Mouse (Mus musculus): ENCODE measurements at regions not wholly inside any gene's neighbourhood (a gene's known extent, or its start where the extent isn't known, plus 50 kb on each side); places are given as distances from the start of the nearest gene placed in this dataset.
A peak's percentile ranks its signal among the peaks of the same experiment; 100 is the strongest.

DNA sequence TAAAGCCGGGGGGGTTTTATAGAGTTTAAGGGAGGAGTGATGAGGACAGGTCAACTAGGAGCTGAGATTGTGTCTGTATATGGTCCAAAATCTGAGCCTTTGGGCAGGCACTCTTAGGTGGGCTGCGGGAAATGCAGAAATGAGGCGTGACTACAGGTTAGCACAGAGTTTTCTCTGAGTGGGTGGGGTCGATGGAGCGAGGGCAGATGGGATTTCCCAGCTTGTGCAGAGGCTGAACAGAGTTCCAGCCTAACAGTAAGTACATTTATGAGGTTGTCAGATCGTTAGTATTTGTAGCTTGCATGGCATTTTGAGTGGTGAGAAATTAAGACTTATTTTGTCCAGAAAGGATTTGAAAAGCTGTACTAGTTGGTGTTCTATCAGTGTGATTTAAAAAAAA is 1358.4 kb downstream of the Gsdmc2 start:
- DNase-seq (ENCODE audit: extremely low spot score, low spot score) = no peak

DNA sequence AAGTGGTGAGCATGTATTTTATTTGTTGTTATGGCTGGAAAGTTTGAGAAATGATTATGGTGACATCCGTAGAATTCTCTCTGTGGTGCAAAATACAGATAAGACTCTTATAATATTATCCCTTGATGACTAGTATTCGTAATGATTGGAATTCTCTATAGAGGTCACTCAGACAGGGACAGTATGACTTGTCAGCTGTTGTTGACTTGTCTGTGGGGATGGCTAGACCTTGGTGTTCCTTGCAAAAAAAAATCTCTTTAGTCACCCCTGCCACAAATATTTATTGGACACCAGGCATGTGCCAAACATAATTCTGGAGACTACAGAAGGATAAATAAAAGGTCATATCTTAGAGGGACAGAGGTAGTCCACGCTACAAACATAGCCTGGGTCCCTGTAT is 1360.6 kb downstream of the Gsdmc2 start:
- no peak for DNase-seq (ENCODE audit: extremely low spot score, low spot score)

DNA sequence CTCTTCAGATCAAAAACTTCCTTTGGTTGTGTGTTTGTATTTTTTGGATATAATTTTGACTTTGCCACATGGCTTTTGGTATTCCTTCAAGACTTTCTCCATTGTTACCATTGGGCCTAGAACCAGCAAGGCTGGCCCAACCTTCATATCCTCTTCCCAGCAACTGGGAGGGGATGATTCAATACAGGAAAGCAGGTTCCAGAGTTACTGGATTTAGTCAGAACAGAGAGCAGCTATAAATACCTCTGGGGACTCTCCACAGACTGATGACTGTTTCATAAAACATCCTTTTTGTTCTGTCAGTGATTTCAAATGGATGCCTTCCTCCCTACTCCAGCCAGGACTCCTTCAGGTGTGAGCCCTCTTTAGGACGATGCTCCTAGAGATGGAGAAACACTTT is 1361.4 kb downstream of the Gsdmc2 start:
- DNase-seq (ENCODE audit: extremely low spot score, low spot score) = no peak

DNA sequence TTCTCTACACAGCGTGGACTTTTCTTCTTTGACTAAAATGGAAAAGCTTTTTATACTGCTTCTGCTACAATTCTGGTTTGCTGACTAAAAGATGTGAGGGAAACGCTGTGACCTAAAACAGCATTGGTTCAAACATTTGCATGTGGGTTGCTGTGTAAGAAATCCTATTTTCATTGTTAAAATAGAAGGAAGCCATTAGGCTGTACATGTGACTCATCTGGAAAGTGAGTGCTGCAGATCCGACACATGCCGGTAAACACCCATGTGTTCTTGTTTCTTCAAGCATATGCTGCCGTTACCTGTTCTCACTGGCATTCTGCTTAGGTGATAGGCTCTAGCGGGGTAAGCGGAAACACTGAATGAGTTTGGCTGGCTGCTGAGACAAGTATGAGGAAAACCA is 1362.6 kb downstream of the Gsdmc2 start:
- DNase-seq (ENCODE audit: extremely low spot score, low spot score) = no peak

DNA sequence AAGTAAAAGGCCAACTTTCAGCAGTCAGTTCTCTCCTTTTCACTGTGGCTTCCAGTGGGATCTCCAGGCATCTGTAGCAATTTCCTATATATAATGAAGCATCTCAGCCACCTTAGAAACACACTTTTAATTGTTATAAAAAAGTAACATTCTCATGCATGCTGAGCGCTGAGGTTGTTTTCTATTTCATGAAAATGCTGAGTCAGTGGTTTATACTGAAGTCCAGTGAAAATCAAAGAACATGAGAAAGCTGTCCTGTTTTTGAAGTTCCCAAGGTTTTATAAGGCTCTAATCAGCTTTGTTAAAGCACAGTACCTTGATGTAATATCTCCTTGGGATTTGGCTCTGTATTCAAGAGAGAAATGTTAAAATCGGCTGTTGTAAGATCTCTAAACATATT is 1367.2 kb downstream of the Gsdmc2 start:
- DNase-seq (ENCODE audit: extremely low spot score, low spot score) = no peak

DNA sequence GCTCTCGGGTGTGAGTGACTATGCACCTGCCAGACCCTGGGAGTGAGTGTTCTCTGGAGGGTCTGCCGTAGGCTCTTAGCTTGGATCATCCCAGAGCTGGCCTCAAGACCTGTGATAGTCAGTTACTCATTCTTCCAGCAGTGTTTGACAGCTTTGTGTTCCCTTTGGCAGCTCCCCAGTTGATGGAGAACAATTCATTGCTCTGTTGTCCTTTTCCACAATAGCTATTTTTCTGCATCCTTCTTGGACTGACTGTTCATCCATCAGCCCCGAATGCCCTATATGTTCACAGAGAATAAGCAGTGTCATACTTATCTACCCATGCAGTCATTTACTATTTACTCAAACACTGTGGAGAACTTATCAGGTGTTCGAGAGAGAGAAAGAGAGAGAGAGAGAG is 1368.5 kb downstream of the Gsdmc2 start:
- no peak for DNase-seq (ENCODE audit: extremely low spot score, low spot score)

DNA sequence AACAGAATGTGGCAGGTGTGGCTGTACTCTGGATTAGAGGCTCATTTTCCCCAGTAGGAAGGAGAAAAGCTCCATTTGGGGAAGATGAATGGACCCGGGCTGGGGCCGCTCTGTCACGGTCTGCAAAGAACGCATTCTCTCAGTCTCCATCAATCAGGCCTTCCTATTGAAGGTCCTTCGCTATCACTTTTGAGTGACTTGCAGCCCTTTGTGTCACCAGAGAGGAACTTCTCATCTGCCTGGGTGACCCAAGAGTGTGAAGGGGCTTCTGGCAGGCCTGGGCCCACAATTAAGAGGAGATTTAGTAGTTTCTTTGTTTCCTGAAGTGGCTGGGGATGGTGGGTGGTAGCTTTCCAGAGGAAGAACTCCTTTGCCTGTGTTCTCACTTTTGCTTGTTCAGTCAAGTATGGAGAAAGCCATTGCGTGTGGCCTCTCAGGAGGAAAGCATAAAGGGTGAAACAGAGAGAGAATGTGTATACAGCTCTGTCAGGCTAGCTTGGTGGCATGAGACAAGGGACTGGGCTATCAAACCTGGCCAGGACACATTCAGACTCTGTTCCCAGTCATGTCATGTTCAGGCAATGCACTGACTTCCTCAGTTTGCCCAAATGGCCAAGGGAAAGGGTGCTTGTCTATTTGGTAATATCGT is 1374.2 kb downstream of the Gsdmc2 start:
- peak; percentile 57 for DNase-seq (ENCODE audit: extremely low spot score, low spot score)

DNA sequence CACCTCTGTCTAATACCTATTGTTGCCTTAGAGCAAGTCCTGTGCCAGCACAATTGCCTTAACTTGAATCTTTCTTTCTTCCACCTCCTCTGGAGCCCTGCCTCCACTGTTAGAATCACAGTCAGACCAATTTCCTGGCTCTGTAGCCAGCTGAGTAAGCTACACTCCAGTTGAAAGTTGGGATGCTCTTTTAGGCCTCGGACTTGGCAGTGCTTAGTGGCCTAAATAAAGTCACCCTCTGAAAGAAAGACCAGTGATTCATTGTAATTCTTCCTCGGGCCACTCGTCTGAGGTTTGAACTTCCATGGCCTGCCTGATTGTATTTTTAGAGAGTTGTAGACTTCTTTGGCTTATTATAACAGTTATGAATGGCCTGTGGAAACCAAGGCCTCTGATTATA is 1376.9 kb downstream of the Gsdmc2 start:
- no peak for DNase-seq (ENCODE audit: extremely low spot score, low spot score)

DNA sequence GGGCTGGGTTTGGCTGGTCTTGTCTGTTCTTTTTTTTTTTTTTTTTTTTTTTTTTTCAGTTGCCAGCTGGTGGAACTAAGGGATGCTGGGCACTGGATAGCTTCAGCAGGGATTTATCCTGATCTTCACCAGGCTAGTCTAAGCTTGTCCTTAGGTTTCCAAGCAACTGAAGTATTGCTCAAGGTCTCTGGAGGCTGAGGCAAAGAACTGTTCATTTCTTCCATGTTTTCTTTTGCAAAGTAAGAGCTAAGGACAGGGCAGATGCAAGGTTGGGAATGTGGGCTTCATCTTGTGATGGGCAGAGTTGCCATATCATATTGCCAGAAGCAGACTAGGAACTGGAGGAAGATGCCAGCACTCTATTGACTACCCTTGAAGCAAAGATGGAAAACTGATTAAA is 1378.1 kb downstream of the Gsdmc2 start:
- DNase-seq (ENCODE audit: extremely low spot score, low spot score) = no peak

DNA sequence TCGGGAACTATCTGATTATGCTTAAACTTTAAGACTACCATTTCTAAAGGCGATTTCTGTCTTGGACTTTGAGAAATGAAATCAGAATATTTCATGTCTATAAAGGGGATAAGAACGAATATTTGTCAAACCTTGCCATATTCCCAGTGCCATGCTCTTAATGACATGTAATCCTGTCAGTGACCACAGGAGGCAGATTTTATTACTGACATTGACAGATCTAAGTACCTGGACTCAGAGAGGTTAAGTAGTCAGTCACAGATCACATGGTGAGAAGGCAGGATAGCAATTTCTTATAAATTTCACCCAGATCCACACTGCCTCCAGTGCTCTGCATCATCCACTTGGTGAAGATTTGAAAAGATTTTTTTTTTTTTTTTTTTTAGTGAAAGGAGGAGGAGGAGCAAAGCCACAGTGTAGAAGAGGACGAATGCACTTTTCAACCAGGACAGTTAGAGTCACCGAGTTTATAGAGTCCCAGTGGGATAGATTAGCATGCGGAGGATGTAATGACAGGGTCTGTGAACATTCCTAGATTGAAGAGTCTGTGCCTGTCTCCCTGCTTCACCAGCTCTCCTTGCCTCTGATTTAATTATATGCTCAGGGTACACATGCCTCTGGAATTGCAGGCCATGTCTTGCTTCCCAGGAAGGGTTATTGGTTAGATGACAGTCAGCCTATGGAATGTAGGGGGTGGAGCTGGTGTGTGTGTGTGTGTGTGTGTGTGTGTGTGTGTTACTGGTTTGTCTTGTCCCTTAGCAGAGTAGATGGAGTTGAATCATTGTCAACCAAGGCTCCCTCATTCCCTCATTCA is 1379.7 kb downstream of the Gsdmc2 start:
- no peak for DNase-seq (ENCODE audit: extremely low spot score, low spot score)

DNA sequence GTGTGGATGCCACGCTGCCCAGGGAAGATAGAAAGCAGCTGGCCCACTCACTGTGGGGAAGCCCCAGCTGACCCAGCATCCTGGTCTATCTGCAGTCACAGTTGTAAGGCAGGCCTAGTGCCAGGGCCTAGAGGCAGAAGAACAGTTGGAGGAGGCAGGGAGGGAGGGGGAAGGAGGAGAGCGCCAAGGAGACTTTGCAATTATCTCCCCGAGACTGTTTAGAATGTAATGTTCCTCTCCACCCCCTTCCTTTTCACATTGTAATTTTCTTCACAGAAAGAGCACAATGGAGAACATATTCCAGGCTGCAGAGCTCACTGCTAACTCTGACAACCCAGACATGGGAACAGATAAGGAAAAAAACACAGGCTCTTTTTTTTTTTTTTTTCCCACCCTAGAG is 1382.3 kb downstream of the Gsdmc2 start:
- DNase-seq (ENCODE audit: extremely low spot score, low spot score) = no peak

DNA sequence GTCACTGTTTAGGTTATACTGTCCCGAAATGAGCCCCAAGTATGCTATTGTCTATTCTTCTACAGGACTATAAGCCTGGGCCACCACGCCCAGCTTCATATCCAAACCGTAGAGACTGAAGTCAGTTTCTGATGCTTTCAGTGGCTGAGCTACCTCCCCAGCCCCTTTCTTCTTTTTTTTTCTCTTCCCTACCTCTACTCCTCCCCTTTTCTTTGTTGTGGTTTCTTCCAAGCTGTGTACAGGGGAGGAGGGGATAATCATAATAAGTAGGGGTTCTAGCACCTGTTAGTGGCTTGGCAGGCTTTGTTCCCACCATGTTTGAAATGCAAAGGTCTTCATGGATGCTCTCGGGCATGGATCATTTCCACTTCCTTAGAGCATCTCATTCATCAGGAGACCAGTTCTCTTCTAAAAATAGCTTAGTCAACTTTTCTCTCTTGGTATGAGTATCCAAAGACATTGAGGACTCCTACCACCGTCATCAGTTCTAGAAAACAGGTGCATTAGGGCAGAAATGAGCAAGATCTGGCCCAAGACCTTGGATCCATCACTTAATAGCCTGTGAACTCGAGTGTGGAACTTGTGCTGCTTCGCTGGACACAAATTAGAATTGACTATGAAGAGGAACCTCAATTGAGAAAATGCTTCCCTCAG is 1383.5 kb downstream of the Gsdmc2 start:
- no peak for DNase-seq (ENCODE audit: extremely low spot score, low spot score)

DNA sequence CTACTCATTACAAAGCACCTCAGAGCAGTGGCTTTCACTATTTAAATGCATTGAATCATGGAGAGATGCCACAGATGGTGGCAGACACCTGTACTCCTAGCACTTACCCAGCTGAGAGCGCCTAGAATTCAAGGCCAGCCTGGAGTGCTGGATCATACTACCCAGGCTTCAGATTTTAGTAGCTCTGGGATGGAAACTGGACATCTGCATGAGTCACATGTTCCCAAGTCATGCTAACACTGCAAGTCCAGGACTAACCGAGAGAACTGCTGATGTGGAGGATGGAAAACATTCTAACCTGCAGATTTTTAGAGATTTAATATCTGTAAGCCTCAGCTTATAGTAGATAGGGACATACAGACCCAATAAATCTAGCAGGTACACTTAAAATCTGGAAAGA is 1384.3 kb downstream of the Gsdmc2 start:
- no peak for DNase-seq (ENCODE audit: extremely low spot score, low spot score)

DNA sequence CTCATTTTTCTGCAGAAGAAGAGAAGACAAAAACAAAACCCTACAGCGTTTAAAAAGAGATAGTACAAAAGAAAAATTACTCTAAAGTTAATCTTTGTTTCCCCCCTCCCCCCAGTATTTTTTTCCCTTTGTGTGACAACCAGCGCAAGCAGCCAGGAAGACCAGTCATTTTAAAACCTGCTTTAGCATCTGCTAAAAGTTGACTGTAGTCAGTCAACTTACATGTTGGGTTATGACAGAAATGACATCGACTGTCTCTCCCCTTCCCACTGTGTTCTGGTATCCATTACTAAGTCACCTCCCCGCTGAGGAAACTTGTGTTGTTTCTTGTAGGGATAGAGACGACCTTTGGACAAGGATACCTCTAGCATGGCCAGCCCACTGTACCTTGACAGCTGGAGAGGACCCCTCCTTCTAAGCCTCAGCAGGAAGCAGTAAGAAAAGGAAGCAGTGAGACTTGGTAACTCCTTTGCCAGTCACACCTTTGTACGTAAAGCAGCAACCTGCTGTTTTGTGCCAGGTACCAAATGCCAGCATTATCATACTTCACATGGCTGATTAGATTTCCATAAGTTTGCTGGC is 1384.9 kb downstream of the Gsdmc2 start:
- DNase-seq (ENCODE audit: extremely low spot score, low spot score) = no peak

DNA sequence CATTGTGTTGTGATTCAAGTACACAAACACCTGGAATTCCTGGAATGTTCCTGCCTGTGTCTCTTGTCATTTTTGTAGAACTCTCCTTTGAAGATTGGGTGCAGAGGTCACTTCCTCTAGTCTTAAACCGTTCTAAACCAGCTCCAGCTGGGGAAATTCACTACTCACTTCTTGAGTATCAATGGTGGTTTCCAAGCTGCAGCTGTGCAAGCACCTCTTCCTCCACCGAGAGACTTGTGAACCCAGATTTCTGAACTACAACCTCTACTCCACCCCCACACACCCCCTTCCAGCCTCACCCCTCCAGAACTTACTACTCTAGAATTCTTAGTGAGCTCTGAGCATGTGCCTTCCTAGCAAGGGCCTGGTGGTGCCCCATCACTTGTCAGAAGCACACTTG is 1387.0 kb downstream of the Gsdmc2 start:
- DNase-seq (ENCODE audit: extremely low spot score, low spot score) = no peak

DNA sequence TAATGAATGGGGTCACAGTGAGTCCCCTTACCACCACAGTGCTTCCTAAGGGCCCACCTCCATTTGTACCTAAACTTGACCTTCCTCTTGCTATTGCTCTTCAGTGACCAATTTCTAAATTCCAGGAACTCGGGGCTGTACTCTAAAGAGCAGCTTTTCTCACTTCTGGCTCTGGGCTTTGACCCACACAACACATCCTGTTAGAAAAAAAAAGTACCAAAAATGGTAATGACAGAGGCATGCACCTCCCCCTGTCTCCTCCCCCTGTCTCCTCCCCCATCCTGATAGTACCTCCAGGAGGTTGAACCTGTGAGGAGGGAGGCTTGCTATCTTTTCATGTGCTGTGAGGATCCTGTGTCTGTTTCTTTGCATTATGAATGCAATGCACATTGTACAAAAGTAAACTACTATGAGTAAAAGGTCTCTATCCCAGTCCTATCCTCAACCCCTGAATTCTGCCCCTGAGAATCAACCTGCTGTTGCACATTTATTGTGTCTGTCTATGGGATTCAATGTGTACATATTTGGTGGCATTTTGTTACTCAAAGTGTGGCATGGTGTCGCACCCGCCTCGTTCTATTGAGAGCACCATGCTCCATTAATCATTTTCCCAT is 1387.8 kb downstream of the Gsdmc2 start:
- DNase-seq (ENCODE audit: extremely low spot score, low spot score) = no peak

DNA sequence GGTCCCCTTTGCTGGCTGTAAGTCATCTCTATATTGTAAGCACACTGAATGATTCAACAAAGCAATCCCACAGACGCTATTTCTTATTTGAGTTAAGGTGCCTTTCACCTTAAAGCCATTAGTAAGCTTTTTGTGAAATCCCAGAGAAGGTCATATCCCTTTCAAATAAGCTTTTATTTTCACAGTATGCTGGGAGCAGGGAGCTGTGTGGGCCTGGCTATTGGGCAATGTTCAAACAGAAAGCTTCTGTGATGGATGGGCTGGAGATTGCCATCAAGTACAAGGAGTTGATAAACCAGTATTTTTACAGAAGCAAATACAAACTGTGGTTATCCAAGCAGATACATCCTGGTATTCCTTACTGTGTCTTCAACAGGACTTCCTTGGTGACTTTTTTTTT is 1389.0 kb downstream of the Gsdmc2 start:
- no peak for DNase-seq (ENCODE audit: extremely low spot score, low spot score)

DNA sequence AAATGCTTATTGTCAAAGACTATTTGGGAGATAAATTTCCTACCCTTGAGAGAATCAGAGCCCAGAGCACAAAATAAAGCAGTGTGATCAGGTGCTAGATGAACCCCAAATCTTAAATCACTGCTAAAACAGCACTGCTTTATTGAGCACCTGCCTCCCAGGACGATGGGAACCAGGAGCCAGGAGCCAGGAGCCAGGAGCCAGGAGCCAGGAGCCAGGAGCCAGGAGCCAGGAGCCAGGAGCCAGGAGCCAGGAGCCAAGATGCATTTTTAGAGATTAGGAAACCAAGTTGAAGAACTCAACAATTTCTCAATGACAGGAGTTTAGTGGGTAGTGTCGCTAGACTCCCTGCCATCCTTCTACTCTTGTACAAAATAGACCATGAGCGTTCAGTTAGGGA is 1396.9 kb downstream of the Gsdmc2 start:
- no peak for DNase-seq (ENCODE audit: extremely low spot score, low spot score)

DNA sequence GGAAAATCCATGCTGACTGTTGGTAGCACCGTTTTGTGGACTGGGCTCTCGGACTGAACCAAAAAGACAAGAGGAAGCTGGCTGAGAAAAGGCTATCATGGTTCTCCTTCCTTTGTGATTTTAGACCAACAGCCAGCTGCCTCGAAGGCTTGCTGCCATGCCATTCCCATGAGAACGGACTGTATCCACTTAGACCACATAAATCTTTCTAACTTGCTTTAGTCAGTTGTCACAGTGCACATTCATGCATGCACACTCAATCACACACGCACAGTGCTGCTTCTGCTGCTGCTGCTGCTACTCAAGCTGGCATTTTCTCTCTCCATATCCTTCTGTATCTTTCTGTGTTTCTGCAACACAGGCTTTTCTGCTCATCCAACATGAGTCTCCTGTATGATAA is 1405.8 kb downstream of the Gsdmc2 start:
- DNase-seq (ENCODE audit: extremely low spot score, low spot score) = peak; percentile 15

DNA sequence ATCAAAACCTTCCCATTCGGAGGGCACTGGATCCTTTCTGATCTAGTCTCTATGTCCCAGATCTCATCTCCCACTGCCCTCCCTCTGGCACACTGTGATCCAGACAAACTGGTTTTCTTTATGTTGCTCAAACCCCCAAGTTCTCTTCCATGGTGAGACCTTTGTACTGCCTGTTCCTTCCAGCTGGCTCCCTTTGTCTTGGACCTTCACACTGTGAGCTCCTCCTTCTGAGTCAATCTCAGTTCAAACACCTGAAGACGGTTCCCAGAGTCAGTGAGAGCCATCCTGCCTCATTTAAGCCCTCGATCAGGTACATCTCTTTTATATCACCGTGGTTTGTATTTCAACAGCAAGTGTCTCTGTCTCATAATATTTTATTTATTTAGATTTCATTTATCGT is 1408.3 kb downstream of the Gsdmc2 start:
- no peak for DNase-seq (ENCODE audit: extremely low spot score, low spot score)

DNA sequence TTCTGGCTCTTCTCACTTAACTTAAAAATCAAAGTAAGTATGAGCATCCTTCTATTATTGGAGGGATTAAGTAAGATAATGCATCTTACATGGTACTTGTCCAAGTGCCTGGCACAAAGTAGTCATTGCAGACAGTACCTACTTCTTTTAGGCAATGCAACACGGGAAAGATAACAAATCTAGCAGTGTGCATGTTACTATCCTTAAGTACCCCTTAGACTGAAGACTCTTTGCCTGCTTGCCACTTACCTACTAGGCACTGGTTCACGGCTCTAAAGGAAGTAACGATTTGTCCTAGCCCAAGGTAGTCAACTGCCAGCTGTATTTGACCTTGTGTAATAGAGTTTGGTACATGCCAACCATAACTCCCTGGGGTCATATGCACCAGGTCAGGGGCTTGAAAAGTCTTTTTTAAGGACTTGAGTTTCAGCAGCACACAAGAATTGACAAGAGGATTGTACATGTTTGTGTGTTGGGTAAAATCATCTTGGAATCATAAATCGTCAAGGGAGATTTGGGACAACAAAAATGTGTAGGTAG is 1409.8 kb downstream of the Gsdmc2 start:
- no peak for DNase-seq (ENCODE audit: extremely low spot score, low spot score)

All from neural tube, embryonic 10.5 days (tissue).